Mouse (Mus musculus) C2C12 (cell line): Measurements from ENCODE around the gene Cbfa2t3.

Experiments used
- CTCF ChIP-seq: IDR thresholded peaks from one replicate; pipeline ENCODE4 v1.5.1; 2011; ENCODE audit not compliant: control insufficient read depth, insufficient read depth, insufficient read length
- MYOD1 ChIP-seq: IDR thresholded peaks from one replicate; pipeline ENCODE4 v1.6.1; 2011; ENCODE audit warnings: low read depth; ENCODE audit not compliant: control insufficient read depth, insufficient read length
- USF1 ChIP-seq: IDR thresholded peaks from one replicate; pipeline ENCODE4 v1.6.1; 2011; ENCODE audit warnings: low read depth, mild to moderate bottlenecking, control low read depth, moderate library complexity

DNA sequence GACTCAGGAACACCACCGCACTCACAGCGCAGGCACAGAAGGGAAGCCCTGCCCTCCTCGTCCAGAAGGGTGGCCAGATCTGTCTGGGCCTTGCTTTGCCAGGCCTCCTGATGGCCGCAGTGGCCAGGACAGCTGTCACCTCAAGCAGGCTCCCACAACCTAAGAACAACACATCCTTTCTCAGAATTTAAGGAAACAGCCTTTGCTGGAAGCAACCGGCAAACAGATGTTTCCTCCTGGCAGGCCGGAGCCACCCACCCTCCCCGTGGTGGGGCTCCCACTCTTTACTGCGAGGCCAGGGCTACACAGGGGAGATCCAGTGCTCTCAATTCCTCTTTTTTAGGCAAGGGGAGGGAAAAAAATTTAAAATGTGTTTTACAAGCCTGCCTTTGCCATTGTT is 33.7 kb downstream of the Cbfa2t3 start:
- TF ChIP-seq MYOD1 (no peak), USF1 (no peak), CTCF (no peak)
